Mouse (Mus musculus) lung, adult 2 months (tissue): Measurements from ENCODE around the gene Rpl26. TPM values are rescaled to one million over a fixed set of nuclear protein-coding genes. Genes with fewer than 3 reads are reported as not detected.
A peak's percentile ranks its signal among the peaks of the same experiment; 100 is the strongest.

Experiments used
- DNase-seq: peaks from one replicate; pipeline ENCODE4 v3.0.0; 2022
- H3K4me1 ChIP-seq: fragments of 200-500 bp; 2 replicates; pipeline ENCODE4 v1.6.1; 2011; ENCODE audit warnings: low read length; ENCODE audit not compliant: control insufficient read depth, insufficient read depth
- H3K4me3 ChIP-seq: fragments of 200-500 bp; replicated peaks from 2 replicates; pipeline ENCODE3; 2011; ENCODE audit warnings: low read depth, mild to moderate bottlenecking, control low read depth, low read length; ENCODE audit errors: extremely low read depth
- CTCF ChIP-seq: fragments of 200-500 bp; IDR thresholded peaks from 2 replicates; pipeline ENCODE4 v1.5.1; 2011; ENCODE audit warnings: mild to moderate bottlenecking, low read length, control low read depth; ENCODE audit not compliant: insufficient read depth
- POLR2A ChIP-seq: fragments of 200-500 bp; IDR thresholded peaks from 2 replicates; pipeline ENCODE4 v1.6.1; 2011; ENCODE audit warnings: low read depth, mild to moderate bottlenecking, control low read depth, low read length, borderline replicate concordance; ENCODE audit errors: extremely low read depth
- WGBS: fragments of 180-500 bp; shearing (Covaris S2); methylation state at CpG from one replicate; pipeline ENCODE4 v1.1.7; 2018; 5-methylcytosine and 5-hydroxymethylcytosine counted together
- polyA plus RNA-seq: library from polyadenylated mRNA; depleted of rRNA; stranded (reverse); fragments of >200 nt; gene quantifications from 2 replicates; pipeline ENCODE4 v1.2.3, GENCODE M21; 2012

Rpl26 gene
- polyA plus RNA-seq, 1 experiment = 674 TPM

- WGBS = 47% methylated on average over 4 of the region's 4 CpGs
- no peak for DNase-seq
- Histone ChIP-seq H3K4me3 (no peak overlapping the region), H3K4me1 (peaks cover 14% of the 10 kb centered on the region)
- TF ChIP-seq POLR2A (no peak), CTCF (no peak)
Observed at GRCm38 (mm10) chr11:68863631-68864091, 37.7 kb upstream of the Rpl26 start.

GRCm38 (mm10) chr11:68864544-68865189 lies 36.7 kb upstream of the Rpl26 start:
- peak; percentile 70 for DNase-seq
- TF ChIP-seq CTCF (no peak), POLR2A (no peak)
- WGBS = 10% methylated on average over 9 of the region's 9 CpGs
- H3K4me3 ChIP-seq = no peak overlapping the region
- H3K4me1 ChIP-seq = peaks cover 14% of the 10 kb centered on the region

GRCm38 (mm10) chr11:68871277-68871676 lies 30.1 kb upstream of the Rpl26 start:
- no peak for DNase-seq
- 75% methylated on average over 9 of the region's 9 CpGs for WGBS
- H3K4me1 ChIP-seq = peaks cover 20% of the 10 kb centered on the region
- TF ChIP-seq CTCF (no peak), POLR2A (no peak)
- no peak overlapping the region for H3K4me3 ChIP-seq

GRCm38 (mm10) chr11:68871748-68872147 lies 29.6 kb upstream of the Rpl26 start, which contains the start of gene Ndel1:
Gene Ndel1 (minus strand): TSS chr11:68871858.
- peak; percentile 72 for DNase-seq

GRCm38 (mm10) chr11:68874841-68875240 lies 26.5 kb upstream of the Rpl26 start:
- Histone ChIP-seq H3K4me1 (peaks cover 16% of the 10 kb centered on the region), H3K4me3 (no peak overlapping the region)
- TF ChIP-seq POLR2A (no peak), CTCF (peak; percentile 46; the same call in 1 of the 2 replicates)
- WGBS = 0% methylated on average over 2 of the region's 2 CpGs
- DNase-seq = peak; percentile 51

More at GRCm38 (mm10) chr11:68871748-68872147, 29.6 kb upstream of the Rpl26 start, which contains the start of gene Ndel1:
- Histone ChIP-seq H3K4me3 (no peak within 1 kb of the TSS), H3K4me1 (peaks cover 20% of the 10 kb centered on the region)
- TF ChIP-seq CTCF (no peak), POLR2A (peak; percentile 11; the same call in 1 of the 2 replicates)
- WGBS = 13% methylated on average over 6 of the region's 6 CpGs

GRCm38 (mm10) chr11:68878811-68879210 lies 22.6 kb upstream of the Rpl26 start:
- TF ChIP-seq CTCF (no peak), POLR2A (no peak)
- H3K4me1 ChIP-seq = peaks cover 2% of the 10 kb centered on the region; the same call in 1 of the 2 replicates
- DNase-seq = no peak
- WGBS = 79% methylated on average over 5 of the region's 5 CpGs
- no peak overlapping the region for H3K4me3 ChIP-seq

- no peaks in the 10 kb centered on the region for H3K4me1 ChIP-seq
- no peak for DNase-seq
- no peak overlapping the region for H3K4me3 ChIP-seq
- TF ChIP-seq POLR2A = no peak
- TF ChIP-seq CTCF = no peak
- 35% methylated on average over 14 of the region's 14 CpGs for WGBS
Observed at GRCm38 (mm10) chr11:68882107-68882506, 19.3 kb upstream of the Rpl26 start.

- Histone ChIP-seq H3K4me3 (no peak overlapping the region), H3K4me1 (no peaks in the 10 kb centered on the region)
- DNase-seq = no peak
- WGBS = 80% methylated on average over 2 of the region's 2 CpGs
- TF ChIP-seq POLR2A (no peak), CTCF (no peak)
Observed at GRCm38 (mm10) chr11:68883843-68884242, 17.5 kb upstream of the Rpl26 start.

- Histone ChIP-seq H3K4me1 (no peaks in the 10 kb centered on the region), H3K4me3 (no peak overlapping the region)
- TF ChIP-seq CTCF (no peak), POLR2A (no peak)
- DNase-seq = no peak
- WGBS = 68% methylated on average over 5 of the region's 5 CpGs
Observed at GRCm38 (mm10) chr11:68884368-68884767, 17.0 kb upstream of the Rpl26 start.

GRCm38 (mm10) chr11:68886091-68886490 lies 15.3 kb upstream of the Rpl26 start:
- H3K4me3 ChIP-seq = no peak overlapping the region
- TF ChIP-seq CTCF = no peak
- TF ChIP-seq POLR2A = no peak
- H3K4me1 ChIP-seq = no peaks in the 10 kb centered on the region
- no peak for DNase-seq
- WGBS = 82% methylated on average over 5 of the region's 5 CpGs
